Mouse (Mus musculus): ENCODE results near the gene Kap. TPM values are rescaled to one million over a fixed set of nuclear protein-coding genes. Genes with fewer than 3 reads are reported as not detected.
A peak's percentile ranks its signal among the peaks of the same experiment; 100 is the strongest.
"Not testable (repeated sequence)": the region's sequence is repeated elsewhere in the genome, so short reads cannot be mapped to it uniquely, and the experiment has no call there.

Gene Kap
- not detected for total RNA-seq (2022)

- no peak for DNase-seq (ENCODE audit: low spot score in 2 of 2)
Measured at GRCm38 (mm10) chr6:133853526-133853925, at the start of gene Kap. TSS of gene Kap (minus strand) at chr6:133853762.

GRCm38 (mm10) chr6:133885871-133886415 lies 32.4 kb upstream of the Kap start:
- no peak for DNase-seq (ENCODE audit: low spot score in 2 of 2)

GRCm38 (mm10) chr6:133883446-133883985 lies 30.0 kb upstream of the Kap start:
- DNase-seq (ENCODE audit: low spot score in 2 of 2): no peak

GRCm38 (mm10) chr6:133875906-133876462 lies 22.4 kb upstream of the Kap start:
- DNase-seq (ENCODE audit: low spot score in 2 of 2): peak; percentile 3 to 24

GRCm38 (mm10) chr6:133872667-133873066 lies 19.1 kb upstream of the Kap start:
- DNase-seq (ENCODE audit: low spot score in 2 of 2): no peak

- DNase-seq (ENCODE audit: low spot score in 2 of 2): no peak
Measured at GRCm38 (mm10) chr6:133871131-133871530, 17.6 kb upstream of the Kap start.

GRCm38 (mm10) chr6:133868381-133868780 lies 14.8 kb upstream of the Kap start:
- DNase-seq (ENCODE audit: low spot score in 2 of 2): no peak

- no peak for DNase-seq (ENCODE audit: low spot score in 2 of 2)
Measured at GRCm38 (mm10) chr6:133855871-133856270, 2.3 kb upstream of the Kap start.

- no peak for DNase-seq (ENCODE audit: low spot score in 2 of 2)
Measured at GRCm38 (mm10) chr6:133849359-133849758, 4.2 kb downstream of the Kap start.

GRCm38 (mm10) chr6:133848861-133849260 lies 4.7 kb downstream of the Kap start:
- not testable (repeated sequence) for DNase-seq (ENCODE audit: low spot score in 2 of 2)

- not testable (repeated sequence) for DNase-seq (ENCODE audit: low spot score in 2 of 2)
Measured at GRCm38 (mm10) chr6:133838296-133838995, 15.1 kb downstream of the Kap start.

- peak; percentile 1 for DNase-seq (ENCODE audit: low spot score in 2 of 2)
Measured at GRCm38 (mm10) chr6:133812342-133812741, 41.2 kb downstream of the Kap start.

Other genes with a start within 250 kb of the Kap start
- gene Etv6, start 181.9 kb upstream of the Kap start, total RNA-seq (2022): 10 to 100 TPM; 10.7 to 14.7 (median 12.2) TPM

Measured in layer of hippocampus, adult 8-10 months (tissue).